Mouse (Mus musculus): ENCODE results near the gene Asrgl1.
"Not testable (repeated sequence)": the region's sequence is repeated elsewhere in the genome, so short reads cannot be mapped to it uniquely, and the experiment has no call there.

The Asrgl1 gene

GRCm38 (mm10) chr19:9103986-9104385 lies 31.4 kb downstream of the Asrgl1 start:
- no peak for DNase-seq (ENCODE audit: low spot score)

- DNase-seq (ENCODE audit: low spot score), result no peak
Observed at GRCm38 (mm10) chr19:9101062-9101457, 34.4 kb downstream of the Asrgl1 start.

GRCm38 (mm10) chr19:9100297-9101061 lies 35.0 kb downstream of the Asrgl1 start:
- DNase-seq (ENCODE audit: low spot score), result no peak

GRCm38 (mm10) chr19:9099751-9100150 lies 35.7 kb downstream of the Asrgl1 start:
- no peak for DNase-seq (ENCODE audit: low spot score)

GRCm38 (mm10) chr19:9097441-9097840 lies 38.0 kb downstream of the Asrgl1 start:
- DNase-seq (ENCODE audit: low spot score), result no peak

- DNase-seq (ENCODE audit: low spot score), result no peak
Observed at GRCm38 (mm10) chr19:9095111-9095510, 40.3 kb downstream of the Asrgl1 start.

- DNase-seq (ENCODE audit: low spot score), result no peak
Observed at GRCm38 (mm10) chr19:9090709-9091108, 44.7 kb downstream of the Asrgl1 start.

GRCm38 (mm10) chr19:9090191-9090590 lies 45.2 kb downstream of the Asrgl1 start:
- DNase-seq (ENCODE audit: low spot score), result no peak

GRCm38 (mm10) chr19:9087821-9088220 lies 47.6 kb downstream of the Asrgl1 start, which contains the start of gene Scgb1a1:
TSS of gene Scgb1a1 (minus strand) at chr19:9087958.
- no peak for DNase-seq (ENCODE audit: low spot score)

GRCm38 (mm10) chr19:9083892-9084291 lies 51.5 kb downstream of the Asrgl1 start:
- not testable (repeated sequence) for DNase-seq (ENCODE audit: low spot score)

- DNase-seq (ENCODE audit: low spot score), result no peak
Observed at GRCm38 (mm10) chr19:9083010-9083355, 52.5 kb downstream of the Asrgl1 start.

- DNase-seq (ENCODE audit: low spot score), result peak; percentile 69
Observed at GRCm38 (mm10) chr19:9082191-9083009, 53.0 kb downstream of the Asrgl1 start.

GRCm38 (mm10) chr19:9081311-9082190 lies 53.9 kb downstream of the Asrgl1 start:
- DNase-seq (ENCODE audit: low spot score), result no peak

- no peak for DNase-seq (ENCODE audit: low spot score)
Observed at GRCm38 (mm10) chr19:9079916-9080315, 55.5 kb downstream of the Asrgl1 start.

GRCm38 (mm10) chr19:9076982-9077660 lies 58.3 kb downstream of the Asrgl1 start:
- no peak for DNase-seq (ENCODE audit: low spot score)

GRCm38 (mm10) chr19:9076035-9076434 lies 59.4 kb downstream of the Asrgl1 start:
- DNase-seq (ENCODE audit: low spot score), result no peak

GRCm38 (mm10) chr19:9075558-9075957 lies 59.9 kb downstream of the Asrgl1 start:
- no peak for DNase-seq (ENCODE audit: low spot score)

GRCm38 (mm10) chr19:9074424-9074823 lies 61.0 kb downstream of the Asrgl1 start:
- no peak for DNase-seq (ENCODE audit: low spot score)

GRCm38 (mm10) chr19:9073776-9074411 lies 61.5 kb downstream of the Asrgl1 start:
- no peak for DNase-seq (ENCODE audit: low spot score)

GRCm38 (mm10) chr19:9072157-9072530 lies 63.3 kb downstream of the Asrgl1 start:
- DNase-seq (ENCODE audit: low spot score), result no peak

GRCm38 (mm10) chr19:9071456-9072156 lies 63.8 kb downstream of the Asrgl1 start:
- DNase-seq (ENCODE audit: low spot score), result peak; percentile 17

All from layer of hippocampus, adult 9-10 months (tissue).